Mouse (Mus musculus): ENCODE measurements at regions not wholly inside any gene's neighbourhood (a gene's known extent, or its start where the extent isn't known, plus 50 kb on each side); places are given as distances from the start of the nearest gene placed in this dataset.

- Histone ChIP-seq H3K4me1 (replicated peaks) (peaks cover 11% of the 10 kb centered on the region), H3K27ac (no peak overlapping the region), H3K4me3 (no peak overlapping the region), H3K9me3 (replicated peaks) (no peaks in the 10 kb centered on the region), H3K27me3 (no peaks in the 10 kb centered on the region), H3K9ac (no peak overlapping the region), H3K36me3 (no peaks in the 10 kb centered on the region), H3K4me2 (no peak overlapping the region)
- WGBS: 52% methylated on average over 2 of the region's 2 CpGs
- ATAC-seq (replicated peaks; ENCODE audit: insufficient number of reproducible peaks, insufficient read depth, low FRiP score, low read depth): no peak
Observed at GRCm38 (mm10) chr4:54527660-54528059, 417.2 kb upstream of the Zfp462 start.

- no peak for ATAC-seq (replicated peaks; ENCODE audit: insufficient number of reproducible peaks, insufficient read depth, low FRiP score, low read depth)
- Histone ChIP-seq H3K36me3 (no peaks in the 10 kb centered on the region), H3K9me3 (replicated peaks) (no peaks in the 10 kb centered on the region), H3K4me3 (no peak overlapping the region), H3K4me1 (replicated peaks) (peaks cover 12% of the 10 kb centered on the region), H3K27me3 (peaks cover 5% of the 10 kb centered on the region; the same call in 1 of the 2 replicates), H3K9ac (no peak overlapping the region), H3K4me2 (no peak overlapping the region), H3K27ac (no peak overlapping the region)
- 58% methylated on average over 2 of the region's 2 CpGs for WGBS
Observed at GRCm38 (mm10) chr4:54531739-54532138, 413.1 kb upstream of the Zfp462 start.

- H3K4me2 ChIP-seq: no peak overlapping the region
- no peak overlapping the region for H3K4me3 ChIP-seq
- ATAC-seq (replicated peaks; ENCODE audit: insufficient number of reproducible peaks, insufficient read depth, low FRiP score, low read depth): 0 out of 2 replicates have a peak, but pooled peaks have one; percentile 66
- 30% methylated on average over 2 of the region's 2 CpGs for WGBS
- no peaks in the 10 kb centered on the region for H3K36me3 ChIP-seq
- H3K27me3 ChIP-seq: peaks cover 5% of the 10 kb centered on the region; the same call in 1 of the 2 replicates
- H3K9ac ChIP-seq: no peak overlapping the region
- no peaks in the 10 kb centered on the region for H3K9me3 ChIP-seq (replicated peaks)
- H3K27ac ChIP-seq: no peak overlapping the region
- H3K4me1 ChIP-seq (replicated peaks): peaks cover 12% of the 10 kb centered on the region
Observed at GRCm38 (mm10) chr4:54533846-54534245, 411.0 kb upstream of the Zfp462 start.

GRCm38 (mm10) chr4:54552864-54553618 lies 391.8 kb upstream of the Zfp462 start:
- Histone ChIP-seq H3K27me3 (no peaks in the 10 kb centered on the region), H3K36me3 (no peaks in the 10 kb centered on the region), H3K4me2 (no peak overlapping the region), H3K9me3 (replicated peaks) (no peaks in the 10 kb centered on the region), H3K27ac (no peak overlapping the region), H3K4me3 (no peak overlapping the region), H3K4me1 (replicated peaks) (no peaks in the 10 kb centered on the region), H3K9ac (no peak overlapping the region)
- ATAC-seq (replicated peaks; ENCODE audit: insufficient number of reproducible peaks, insufficient read depth, low FRiP score, low read depth): no peak
- 76% methylated on average over 7 of the region's 7 CpGs for WGBS

GRCm38 (mm10) chr4:54563075-54563474 lies 381.8 kb upstream of the Zfp462 start:
- H3K4me2 ChIP-seq: no peak overlapping the region
- H3K36me3 ChIP-seq: no peaks in the 10 kb centered on the region
- 88% methylated on average over 1 of the region's 1 CpGs for whole genome bisulfite sequencing
- no peak overlapping the region for H3K9ac ChIP-seq
- no peak overlapping the region for H3K27ac ChIP-seq
- H3K27me3 ChIP-seq: no peaks in the 10 kb centered on the region
- no peak for ATAC-seq (replicated peaks; ENCODE audit: insufficient number of reproducible peaks, insufficient read depth, low FRiP score, low read depth)
- H3K4me1 ChIP-seq (replicated peaks): no peaks in the 10 kb centered on the region
- H3K4me3 ChIP-seq: no peak overlapping the region
- no peaks in the 10 kb centered on the region for H3K9me3 ChIP-seq (replicated peaks)

- Histone ChIP-seq H3K9ac (no peak overlapping the region), H3K9me3 (replicated peaks) (no peaks in the 10 kb centered on the region), H3K27me3 (no peaks in the 10 kb centered on the region), H3K4me2 (no peak overlapping the region), H3K27ac (no peak overlapping the region), H3K4me1 (replicated peaks) (no peaks in the 10 kb centered on the region), H3K36me3 (no peaks in the 10 kb centered on the region), H3K4me3 (no peak overlapping the region)
- no peak for ATAC-seq (replicated peaks; ENCODE audit: insufficient number of reproducible peaks, insufficient read depth, low FRiP score, low read depth)
Observed at GRCm38 (mm10) chr4:54573185-54573584, 371.7 kb upstream of the Zfp462 start.

- Histone ChIP-seq H3K9ac (no peak overlapping the region), H3K4me3 (no peak overlapping the region), H3K9me3 (replicated peaks) (no peaks in the 10 kb centered on the region), H3K27me3 (no peaks in the 10 kb centered on the region), H3K4me1 (replicated peaks) (no peaks in the 10 kb centered on the region), H3K4me2 (no peak overlapping the region), H3K36me3 (no peaks in the 10 kb centered on the region), H3K27ac (no peak overlapping the region)
- no peak for ATAC-seq (replicated peaks; ENCODE audit: insufficient number of reproducible peaks, insufficient read depth, low FRiP score, low read depth)
- WGBS: 70% methylated on average over 6 of the region's 6 CpGs
Observed at GRCm38 (mm10) chr4:54587197-54587596, 357.7 kb upstream of the Zfp462 start.

- no peak for ATAC-seq (replicated peaks; ENCODE audit: insufficient number of reproducible peaks, insufficient read depth, low FRiP score, low read depth)
- WGBS: 58% methylated on average over 6 of the region's 6 CpGs
- Histone ChIP-seq H3K4me3 (no peak overlapping the region), H3K36me3 (no peaks in the 10 kb centered on the region), H3K4me1 (replicated peaks) (no peaks in the 10 kb centered on the region), H3K4me2 (no peak overlapping the region), H3K9ac (no peak overlapping the region), H3K27ac (no peak overlapping the region), H3K27me3 (no peaks in the 10 kb centered on the region), H3K9me3 (replicated peaks) (no peaks in the 10 kb centered on the region)
Observed at GRCm38 (mm10) chr4:54588704-54589103, 356.1 kb upstream of the Zfp462 start.

GRCm38 (mm10) chr4:54601671-54602512 lies 343.0 kb upstream of the Zfp462 start:
- H3K9me3 ChIP-seq (replicated peaks): no peaks in the 10 kb centered on the region
- 63% methylated on average over 15 of the region's 15 CpGs for WGBS
- no peaks in the 10 kb centered on the region for H3K4me1 ChIP-seq (replicated peaks)
- no peak overlapping the region for H3K4me2 ChIP-seq
- H3K27me3 ChIP-seq: no peaks in the 10 kb centered on the region
- no peak overlapping the region for H3K9ac ChIP-seq
- no peak overlapping the region for H3K27ac ChIP-seq
- no peak for ATAC-seq (replicated peaks; ENCODE audit: insufficient number of reproducible peaks, insufficient read depth, low FRiP score, low read depth)
- H3K36me3 ChIP-seq: no peaks in the 10 kb centered on the region
- no peak overlapping the region for H3K4me3 ChIP-seq

GRCm38 (mm10) chr4:54602513-54603205 lies 342.2 kb upstream of the Zfp462 start:
- Histone ChIP-seq H3K9ac (no peak overlapping the region), H3K27ac (no peak overlapping the region), H3K36me3 (no peaks in the 10 kb centered on the region), H3K4me3 (no peak overlapping the region), H3K4me1 (replicated peaks) (no peaks in the 10 kb centered on the region), H3K27me3 (no peaks in the 10 kb centered on the region), H3K9me3 (replicated peaks) (no peaks in the 10 kb centered on the region), H3K4me2 (no peak overlapping the region)
- ATAC-seq (replicated peaks; ENCODE audit: insufficient number of reproducible peaks, insufficient read depth, low FRiP score, low read depth): no peak
- WGBS: 80% methylated on average over 6 of the region's 6 CpGs

- H3K27ac ChIP-seq: no peak overlapping the region
- no peak overlapping the region for H3K9ac ChIP-seq
- no peak for ATAC-seq (replicated peaks; ENCODE audit: insufficient number of reproducible peaks, insufficient read depth, low FRiP score, low read depth)
- no peaks in the 10 kb centered on the region for H3K9me3 ChIP-seq (replicated peaks)
- 64% methylated on average over 5 of the region's 5 CpGs for WGBS
- H3K4me1 ChIP-seq (replicated peaks): no peaks in the 10 kb centered on the region
- no peak overlapping the region for H3K4me3 ChIP-seq
- H3K36me3 ChIP-seq: no peaks in the 10 kb centered on the region
- H3K4me2 ChIP-seq: no peak overlapping the region
- H3K27me3 ChIP-seq: no peaks in the 10 kb centered on the region
Observed at GRCm38 (mm10) chr4:54610101-54610500, 334.7 kb upstream of the Zfp462 start.
